Mouse (Mus musculus) embryonic fibroblast, embryonic 13.5 days (primary cell): Measurements from ENCODE around the gene Bnc2.

ENCODE experiments used
- CTCF ChIP-seq: IDR thresholded peaks from 2 replicates; pipeline ENCODE4 v1.5.1; 2011; ENCODE audit warnings: mild to moderate bottlenecking, control low read depth, low read length, moderate library complexity, borderline replicate concordance; ENCODE audit not compliant: insufficient read depth
- POLR2A ChIP-seq: IDR thresholded peaks from 2 replicates; pipeline ENCODE4 v1.6.1; 2011; ENCODE audit warnings: low read depth, mild to moderate bottlenecking, control low read depth, low read length, moderate library complexity

DNA sequence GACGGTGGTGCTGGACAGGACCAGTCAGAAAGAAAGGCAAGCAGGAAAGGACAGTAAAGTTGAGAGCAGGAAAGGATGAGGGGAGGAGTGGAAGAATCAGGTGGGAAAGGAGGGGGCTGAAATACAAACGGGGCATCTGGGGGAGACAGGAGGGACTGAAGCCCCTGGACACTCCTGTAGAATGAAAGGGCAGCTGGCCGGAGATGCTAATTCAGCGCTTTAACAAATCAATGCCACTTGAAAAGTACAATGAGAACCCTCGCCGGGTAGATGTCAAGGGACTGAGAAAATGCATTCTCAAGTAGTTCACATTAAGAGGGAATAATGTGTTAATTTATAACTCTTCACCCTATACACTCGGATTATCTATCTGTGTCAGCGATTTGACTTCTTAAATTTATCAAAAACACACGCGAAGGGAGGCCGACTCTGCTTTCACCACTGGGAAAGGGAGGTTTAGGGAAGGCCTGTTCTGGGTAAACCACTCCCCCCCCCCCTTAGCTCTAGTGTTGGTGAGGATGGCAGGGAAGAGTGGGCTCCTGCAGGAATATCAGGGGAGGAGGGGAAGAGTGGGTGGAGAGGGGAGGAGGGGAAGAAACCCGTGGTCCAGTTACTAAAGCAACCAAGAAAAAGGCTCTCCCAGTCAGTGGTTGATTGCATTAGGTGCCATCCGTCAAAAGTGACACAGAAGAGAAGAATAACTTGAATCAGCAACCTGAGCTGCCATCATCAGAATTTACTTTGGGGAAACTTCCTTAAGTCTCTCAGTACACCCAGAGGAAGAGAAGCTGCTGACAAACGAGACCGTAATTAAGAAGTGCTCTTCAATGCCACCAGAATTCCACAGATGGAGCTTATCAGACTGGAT lies 147.8 kb downstream of the Bnc2 start:
- TF ChIP-seq POLR2A (no peak), CTCF (no peak)
